Mouse (Mus musculus) T-helper 1 cell (primary cell): ENCODE results near the gene Arfgap3.

Source experiments
- in situ Hi-C: fragments of 300-600 bp; cut with MboI, MseI; formaldehyde crosslinking; loops from one replicate; pipeline ENCODE4 v1.15.1; 2025; ENCODE audit warnings: high pct_unique_total_duplicates

Gene Arfgap3

DNA sequence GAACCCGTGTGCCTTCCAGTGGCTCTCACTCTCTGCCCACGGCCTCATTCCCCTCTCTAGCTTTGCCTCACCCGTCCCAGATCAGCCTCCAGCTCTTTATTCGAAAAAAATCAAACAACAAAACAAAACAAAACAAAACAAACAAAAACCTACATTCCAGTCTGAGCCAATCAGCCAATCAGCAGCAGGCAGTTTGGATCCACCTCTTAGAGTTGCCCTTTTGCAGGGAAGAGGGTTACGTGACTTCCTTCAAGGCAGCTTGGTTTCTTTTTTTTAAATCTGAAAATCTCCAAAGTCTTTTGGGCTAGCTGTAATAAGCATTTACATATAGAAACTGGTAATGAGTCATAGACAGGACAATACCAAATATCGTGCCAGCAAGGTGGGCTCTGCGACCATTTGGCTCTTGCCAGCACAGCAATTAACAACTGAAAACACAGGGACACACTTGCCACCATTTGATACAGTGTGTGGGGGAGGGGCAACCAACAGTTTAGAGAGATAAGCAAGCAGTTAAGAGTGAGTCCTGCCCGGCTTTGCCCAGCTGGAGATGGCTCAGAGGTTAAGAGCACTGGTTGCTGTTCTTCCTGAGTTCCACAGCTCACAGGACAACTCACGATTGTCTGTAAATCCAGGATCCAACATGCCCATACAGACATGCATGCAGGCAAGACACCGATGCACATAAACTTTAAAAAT is 95.5 kb downstream of the Arfgap3 start:
- in situ Hi-C loops: no loop called here

DNA sequence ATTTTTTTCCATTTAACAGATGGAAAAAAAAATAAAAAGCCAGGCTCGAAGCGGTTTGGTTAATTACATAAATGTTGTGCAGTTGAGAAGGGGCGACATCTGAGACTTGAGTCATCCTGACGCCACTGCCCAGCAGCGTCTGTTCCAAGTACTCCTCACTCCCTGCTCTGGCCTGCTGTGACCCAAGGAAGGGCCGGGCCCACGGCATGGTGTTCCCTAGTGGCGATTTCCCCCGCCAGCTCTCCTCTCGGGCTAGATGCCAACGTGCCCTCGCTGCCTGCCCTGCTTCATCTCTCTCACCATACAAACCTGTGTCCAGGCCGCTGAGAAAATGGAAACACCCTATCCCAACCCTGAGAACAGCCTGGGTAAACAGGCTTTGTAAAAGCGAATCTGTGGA is 98.0 kb downstream of the Arfgap3 start:
- in situ Hi-C loops: no loop called here

DNA sequence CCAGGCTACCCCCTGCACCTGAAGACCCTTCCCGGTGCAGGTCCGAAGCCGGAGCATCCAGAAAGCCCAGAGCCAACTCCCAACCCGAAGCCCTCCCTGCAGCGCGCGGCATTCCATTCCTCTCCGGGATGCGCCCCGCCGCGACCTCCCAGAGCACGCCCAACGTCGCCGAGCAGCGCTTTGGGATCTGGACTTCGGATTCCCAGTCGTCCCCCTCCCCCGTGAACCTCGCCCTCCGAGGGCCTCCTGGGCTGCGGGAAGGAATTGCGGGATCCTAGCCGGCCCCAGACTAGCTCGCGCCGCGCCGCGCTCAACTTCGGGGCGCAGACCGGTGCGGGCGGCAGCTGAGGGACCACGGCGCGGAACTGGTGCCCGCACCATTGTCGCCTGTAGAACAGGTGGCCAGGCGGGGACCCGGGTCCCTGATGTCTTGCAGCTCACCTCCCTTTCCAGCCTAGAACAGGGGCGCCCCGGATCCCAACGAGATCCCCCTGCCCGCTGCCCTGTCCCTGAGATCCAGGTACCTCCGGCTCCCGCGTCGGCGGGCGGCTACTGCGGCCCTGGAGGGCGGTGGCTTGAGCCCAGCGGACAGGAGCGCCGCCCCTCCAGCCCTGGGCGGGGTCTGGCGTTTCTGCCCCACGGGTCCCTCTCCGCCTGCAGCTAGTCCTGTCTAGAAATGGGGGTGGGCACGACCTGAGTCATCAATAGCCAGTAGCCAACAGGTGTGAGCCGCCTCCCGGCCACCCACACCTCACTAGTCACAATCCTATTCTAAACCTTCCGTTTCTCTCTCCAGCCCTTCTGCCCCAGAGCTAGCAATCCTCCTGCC is 98.7 kb downstream of the Arfgap3 start, which contains the start of gene A4galt:
TSS of gene A4galt (minus strand) at position 599 of the 829 bp plus-strand sequence.
- in situ Hi-C loops: no loop called here

DNA sequence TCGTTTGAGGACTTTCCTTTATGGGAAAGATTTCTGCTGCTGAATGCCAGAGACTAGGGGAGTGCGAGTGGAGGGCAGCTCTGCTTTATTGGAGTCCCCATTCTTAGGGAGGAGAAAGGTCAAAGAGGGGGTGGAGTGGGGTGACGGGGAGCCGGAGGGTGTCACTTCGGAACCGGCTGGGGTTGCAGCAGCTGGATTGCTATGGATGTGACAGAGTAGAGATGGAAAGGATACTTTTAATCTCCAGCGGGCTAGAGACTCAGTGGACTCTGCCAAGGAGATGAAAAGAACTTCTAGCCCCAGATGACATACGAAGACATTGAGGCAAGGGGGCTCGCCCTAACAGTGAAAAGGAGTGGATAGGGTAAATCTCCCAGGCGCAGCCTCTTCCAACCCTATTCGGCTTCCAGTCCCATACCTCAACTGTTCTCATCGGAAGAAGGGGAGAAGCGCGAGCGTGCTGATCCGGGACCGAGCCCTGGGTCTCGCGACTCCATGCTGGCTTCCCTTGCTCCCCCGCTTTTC is 99.3 kb downstream of the Arfgap3 start:
- in situ Hi-C loops: no loop called here
